Mouse (Mus musculus) MEL (cell line): ENCODE data around the gene Rcc1l.

ENCODE experiments used
- CHD2 ChIP-seq: IDR thresholded peaks from 2 replicates; pipeline ENCODE4 v1.6.1; 2011; ENCODE audit warnings: low read length, improper control_type of control experiment
- CTCF ChIP-seq, 3 experiments: IDR thresholded peaks in 2 of 3; conservative IDR thresholded peaks in 1 of 3; 2 replicates each; pipeline ENCODE4 v1.5.1; 2011 to 2012; ENCODE audit warnings: low read length in 3 of 3, low read depth in 2 of 3, mild to moderate bottlenecking in 2 of 3, improper control_type of control experiment in 1 of 3, inconsistent platforms in 1 of 3, mixed read lengths in 1 of 3, moderate library complexity in 1 of 3; ENCODE audit not compliant: control insufficient read depth in 1 of 3, insufficient read depth in 1 of 3, poor library complexity in 1 of 3, severe bottlenecking in 1 of 3
- KAT2A ChIP-seq: conservative IDR thresholded peaks from 2 replicates; pipeline ENCODE4 v1.6.1; 2012; ENCODE audit warnings: low read depth, low read length, improper control_type of control experiment, inconsistent platforms
- MAZ ChIP-seq: IDR thresholded peaks from 2 replicates; pipeline ENCODE4 v1.6.1; 2012; ENCODE audit warnings: low read depth, mild to moderate bottlenecking, inconsistent platforms, low read length, improper control_type of control experiment
- USF1 ChIP-seq: IDR thresholded peaks from 2 replicates; pipeline ENCODE4 v1.6.1; 2014; ENCODE audit warnings: low read depth, mild to moderate bottlenecking, inconsistent platforms, low read length, improper control_type of control experiment, moderate library complexity

DNA sequence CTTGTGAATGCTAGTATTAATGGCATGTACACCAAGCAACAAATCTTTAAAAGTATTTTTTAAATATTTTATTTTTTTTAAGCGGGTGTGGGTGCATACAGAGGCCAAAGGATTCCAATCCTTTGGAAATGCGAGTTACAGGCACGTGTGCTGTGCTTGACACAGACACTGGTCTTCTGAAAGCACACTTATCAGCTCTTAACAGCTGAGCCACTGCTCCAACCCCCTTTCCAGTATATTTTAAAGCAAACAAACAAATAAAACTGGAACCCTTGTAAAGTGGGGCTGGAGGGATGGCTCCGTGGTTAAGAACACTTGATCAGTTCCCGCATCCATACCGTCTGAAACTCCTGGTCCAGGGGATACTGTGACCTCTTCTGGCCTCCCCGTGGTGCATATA, 6.6 kb upstream of the Rcc1l start:
- no peak for TF ChIP-seq CTCF (IDR thresholded peaks at IDR 0.05 in 2 of 3, conservative IDR thresholded peaks at IDR 0.05 in 1 of 3; ENCODE audit: control insufficient read depth in 1 of 3, insufficient read depth in 1 of 3, low read depth in 2 of 3, low read length in 3 of 3, poor library complexity in 1 of 3, severe bottlenecking in 1 of 3)
- TF ChIP-seq USF1 = peak; percentile 55; the same call in 1 of the 2 replicates
- no peak for TF ChIP-seq KAT2A
- no peak for TF ChIP-seq CHD2
- no peak for TF ChIP-seq MAZ
